Mouse (Mus musculus) ES-Bruce4 (cell line): ENCODE measurements around the gene Dctpp1. TPM values are rescaled to one million over a fixed set of nuclear protein-coding genes. Genes with fewer than 3 reads are reported as not detected.

Experiments
- H3K27ac ChIP-seq: 2 replicates; pipeline ENCODE4 v1.5.1; 2012; ENCODE audit warnings: low read length, inconsistent platforms; ENCODE audit not compliant: insufficient read depth
- H3K27me3 ChIP-seq: 2 replicates; pipeline ENCODE4 v1.6.1; 2012; ENCODE audit warnings: mild to moderate bottlenecking, low read length, inconsistent platforms; ENCODE audit not compliant: control insufficient read depth, poor library complexity, insufficient read depth, severe bottlenecking
- H3K36me3 ChIP-seq: 2 replicates; pipeline ENCODE4 v1.6.1; 2012; ENCODE audit warnings: inconsistent platforms, mild to moderate bottlenecking, low read length, moderate library complexity; ENCODE audit not compliant: control insufficient read depth, poor library complexity, insufficient read depth, severe bottlenecking
- H3K4me1 ChIP-seq: one replicate; pipeline ENCODE4 v1.8.1; 2011; ENCODE audit warnings: low read length; ENCODE audit not compliant: control insufficient read depth, insufficient read depth
- H3K4me3 ChIP-seq: 2 replicates; pipeline ENCODE4 v1.5.1; 2011; ENCODE audit warnings: low read depth, mild to moderate bottlenecking, low read length
- H3K9ac ChIP-seq: 2 replicates; pipeline ENCODE4 v1.6.1; 2012; ENCODE audit warnings: low read depth, mild to moderate bottlenecking, inconsistent platforms; ENCODE audit not compliant: poor library complexity, severe bottlenecking
- H3K9me3 ChIP-seq: replicated peaks from 2 replicates; pipeline ENCODE4 v1.6.1; 2012; ENCODE audit warnings: mild to moderate bottlenecking, low read length, inconsistent platforms; ENCODE audit not compliant: control insufficient read depth, poor library complexity, insufficient read depth, severe bottlenecking
- CTCF ChIP-seq: IDR thresholded peaks from one replicate; pipeline ENCODE4 v1.8.1; 2011; ENCODE audit warnings: low read depth, low read length
- EP300 ChIP-seq: IDR thresholded peaks from 2 replicates; pipeline ENCODE4 v1.6.1; 2011; ENCODE audit warnings: low read depth, low read length; ENCODE audit not compliant: insufficient read depth
- POLR2A ChIP-seq: IDR thresholded peaks from one replicate; pipeline ENCODE4 v1.8.1; 2011; ENCODE audit warnings: low read length; ENCODE audit not compliant: insufficient read depth
- polyA plus RNA-seq: library from polyadenylated mRNA; stranded (reverse); fragments of >200 nt; gene quantifications from 2 replicates; pipeline ENCODE4 v1.2.4, GENCODE M21; 2011; ENCODE audit warnings: low read depth; ENCODE audit not compliant: missing spikeins, insufficient read depth, insufficient read length

Gene Dctpp1
- polyA plus RNA-seq, 1 experiment: 135 TPM

GRCm38 (mm10) chr7:127243870-127244657, 16.4 kb downstream of the Dctpp1 start, which contains the start of gene Zfp771:
Gene Zfp771, plus strand, starts transcription at chr7:127244274.
- Histone ChIP-seq H3K27me3 (no peaks in the 10 kb centered on the region), H3K4me3 (peak within 1 kb of the TSS; percentile 91), H3K4me1 (peaks cover 2% of the 10 kb centered on the region), H3K9ac (peak within 1 kb of the TSS; percentile 82), H3K27ac (peak within 1 kb of the TSS; percentile 70), H3K36me3 (no peaks in the 10 kb centered on the region; the same call in 1 of the 2 replicates), H3K9me3 (no peaks in the 10 kb centered on the region)
- TF ChIP-seq CTCF (no peak), POLR2A (peak; percentile 12)

- Histone ChIP-seq H3K9me3 (no peaks in the 10 kb centered on the region), H3K27me3 (no peaks in the 10 kb centered on the region), H3K27ac (peak overlapping the region; percentile 62), H3K4me1 (peaks cover 2% of the 10 kb centered on the region), H3K36me3 (no peaks in the 10 kb centered on the region; the same call in 1 of the 2 replicates), H3K4me3 (peak overlapping the region; percentile 58), H3K9ac (peak overlapping the region; percentile 82)
- no peak for TF ChIP-seq POLR2A
- no peak for TF ChIP-seq CTCF
- no peak for TF ChIP-seq EP300
Observed at GRCm38 (mm10) chr7:127243361-127243867, 17.1 kb downstream of the Dctpp1 start.

- H3K9me3 ChIP-seq: no peaks in the 10 kb centered on the region
- H3K9ac ChIP-seq: peak overlapping the region; percentile 95
- TF ChIP-seq EP300 (no peak), CTCF (no peak), POLR2A (no peak)
- H3K4me3 ChIP-seq: peak overlapping the region; percentile 78
- H3K36me3 ChIP-seq: peaks cover 37% of the 10 kb centered on the region
- H3K27ac ChIP-seq: peak overlapping the region; percentile 33; the same call in 1 of the 2 replicates
- H3K27me3 ChIP-seq: no peaks in the 10 kb centered on the region
- H3K4me1 ChIP-seq: no peaks in the 10 kb centered on the region
Observed at GRCm38 (mm10) chr7:127234777-127235176, 25.7 kb downstream of the Dctpp1 start.

- Histone ChIP-seq H3K27ac (peak overlapping the region; percentile 88), H3K4me1 (no peaks in the 10 kb centered on the region), H3K4me3 (peak overlapping the region; percentile 89), H3K36me3 (peaks cover 39% of the 10 kb centered on the region), H3K27me3 (no peaks in the 10 kb centered on the region), H3K9ac (peak overlapping the region; percentile 95), H3K9me3 (no peaks in the 10 kb centered on the region)
- no peak for TF ChIP-seq POLR2A
- TF ChIP-seq EP300: no peak
- TF ChIP-seq CTCF: no peak
Observed at GRCm38 (mm10) chr7:127233765-127234164, 26.7 kb downstream of the Dctpp1 start.

GRCm38 (mm10) chr7:127233368-127233749, 27.1 kb downstream of the Dctpp1 start:
- H3K36me3 ChIP-seq: peaks cover 39% of the 10 kb centered on the region
- H3K4me1 ChIP-seq: no peaks in the 10 kb centered on the region
- H3K4me3 ChIP-seq: peak overlapping the region; percentile 89
- peak overlapping the region; percentile 95 for H3K9ac ChIP-seq
- H3K9me3 ChIP-seq: no peaks in the 10 kb centered on the region
- TF ChIP-seq POLR2A (no peak), CTCF (no peak), EP300 (no peak)
- H3K27me3 ChIP-seq: no peaks in the 10 kb centered on the region
- H3K27ac ChIP-seq: peak overlapping the region; percentile 88

GRCm38 (mm10) chr7:127232622-127233367, 27.7 kb downstream of the Dctpp1 start, which contains the start of the genes Zfp553 and Sept1:
Gene Zfp553, plus strand, starts transcription at chr7:127233061.
Gene Sept1, minus strand, starts transcription at chr7:127233130.
- Histone ChIP-seq H3K4me1 (no peaks in the 10 kb centered on the region), H3K9me3 (no peaks in the 10 kb centered on the region), H3K27ac (peak within 1 kb of the TSS; percentile 88), H3K9ac (peak within 1 kb of the TSS; percentile 95), H3K4me3 (peak within 1 kb of the TSS; percentile 89), H3K36me3 (peaks cover 36% of the 10 kb centered on the region), H3K27me3 (no peaks in the 10 kb centered on the region)
- peak; percentile 22 for TF ChIP-seq POLR2A
- peak; percentile 85 for TF ChIP-seq EP300
- no peak for TF ChIP-seq CTCF
